Mouse (Mus musculus) retina, postnatal 7 days (tissue): Measurements from ENCODE around the gene Tbata.

Experiments used
- DNase-seq: peaks from one replicate; pipeline ENCODE4 v3.0.0-alpha.2; 2012; ENCODE audit warnings: low read depth, low spot score

The Tbata gene

DNA sequence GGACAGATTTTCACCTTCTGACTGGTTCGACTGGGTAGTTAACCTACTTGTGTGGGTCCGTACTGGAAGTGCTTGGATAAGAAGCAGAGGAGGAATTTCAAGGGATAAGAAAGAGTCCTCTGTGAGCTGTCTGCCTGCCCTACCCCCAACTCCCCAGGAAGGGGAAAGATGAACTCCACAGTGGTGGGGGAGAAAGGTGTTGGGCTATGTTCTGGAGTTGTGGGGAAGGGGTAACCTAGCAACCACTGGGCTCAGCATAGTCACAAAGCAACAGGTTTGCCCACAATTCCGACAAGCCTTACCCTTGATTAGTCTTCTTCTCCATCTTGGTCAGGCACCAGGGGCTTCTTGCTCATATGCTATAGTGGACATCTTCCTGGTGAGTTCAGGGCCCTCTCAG lies at the start of gene Tbata:
Gene Tbata, plus strand, starts transcription at position 301 of the 400 bp plus-strand sequence.
- DNase-seq: no peak

- no peak for DNase-seq
These were observed 48.4 kb upstream of the Tbata start for GRCm38 (mm10) chr10:61123276-61123913.

GRCm38 (mm10) chr10:61124462-61124861 lies 47.3 kb upstream of the Tbata start:
- DNase-seq: no peak

DNA sequence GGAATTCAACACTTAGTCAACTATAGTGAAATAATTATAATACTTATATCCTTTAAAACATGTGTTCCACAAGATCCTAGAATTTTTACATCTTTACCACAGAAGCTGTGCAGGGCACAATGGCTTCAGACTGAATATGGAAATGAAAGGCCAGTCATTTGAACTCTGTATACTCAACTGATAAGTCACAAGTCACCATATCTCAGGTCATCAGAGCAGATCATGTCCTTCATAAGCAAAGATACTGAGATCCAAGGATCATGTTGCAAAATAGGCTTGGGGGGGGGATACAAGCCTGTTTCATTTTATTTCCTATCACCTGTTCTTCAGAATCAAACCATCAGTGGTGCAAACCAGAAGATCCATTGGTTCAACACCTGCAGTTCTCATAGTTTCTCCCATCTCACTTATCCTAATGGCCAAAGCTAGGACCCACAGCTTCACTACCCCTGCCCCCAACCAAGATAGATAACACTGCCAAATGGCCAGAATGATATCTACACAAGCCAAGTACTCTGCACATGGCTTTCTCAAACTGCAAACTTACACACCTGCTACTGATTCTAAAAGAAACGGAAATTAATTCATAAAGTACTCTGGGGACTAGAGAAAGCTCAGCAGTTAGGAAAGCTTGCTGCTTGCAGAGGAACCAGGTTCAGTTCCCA lies 42.9 kb upstream of the Tbata start:
- DNase-seq: no peak

- DNase-seq: no peak
These were observed 40.8 kb upstream of the Tbata start for GRCm38 (mm10) chr10:61130959-61131358.

GRCm38 (mm10) chr10:61134041-61134440 lies 37.7 kb upstream of the Tbata start:
- DNase-seq: no peak

- DNase-seq: no peak
These were observed 36.4 kb upstream of the Tbata start for GRCm38 (mm10) chr10:61135226-61135839.

- no peak for DNase-seq
These were observed 34.2 kb upstream of the Tbata start for GRCm38 (mm10) chr10:61137567-61137966.

- no peak for DNase-seq
These were observed 28.4 kb upstream of the Tbata start for GRCm38 (mm10) chr10:61143343-61143742.

GRCm38 (mm10) chr10:61145766-61146118 lies 26.0 kb upstream of the Tbata start:
- DNase-seq: no peak

GRCm38 (mm10) chr10:61146119-61146806 lies 25.5 kb upstream of the Tbata start:
- DNase-seq: peak; percentile 38

GRCm38 (mm10) chr10:61146807-61147156 lies 25.0 kb upstream of the Tbata start:
- no peak for DNase-seq

DNA sequence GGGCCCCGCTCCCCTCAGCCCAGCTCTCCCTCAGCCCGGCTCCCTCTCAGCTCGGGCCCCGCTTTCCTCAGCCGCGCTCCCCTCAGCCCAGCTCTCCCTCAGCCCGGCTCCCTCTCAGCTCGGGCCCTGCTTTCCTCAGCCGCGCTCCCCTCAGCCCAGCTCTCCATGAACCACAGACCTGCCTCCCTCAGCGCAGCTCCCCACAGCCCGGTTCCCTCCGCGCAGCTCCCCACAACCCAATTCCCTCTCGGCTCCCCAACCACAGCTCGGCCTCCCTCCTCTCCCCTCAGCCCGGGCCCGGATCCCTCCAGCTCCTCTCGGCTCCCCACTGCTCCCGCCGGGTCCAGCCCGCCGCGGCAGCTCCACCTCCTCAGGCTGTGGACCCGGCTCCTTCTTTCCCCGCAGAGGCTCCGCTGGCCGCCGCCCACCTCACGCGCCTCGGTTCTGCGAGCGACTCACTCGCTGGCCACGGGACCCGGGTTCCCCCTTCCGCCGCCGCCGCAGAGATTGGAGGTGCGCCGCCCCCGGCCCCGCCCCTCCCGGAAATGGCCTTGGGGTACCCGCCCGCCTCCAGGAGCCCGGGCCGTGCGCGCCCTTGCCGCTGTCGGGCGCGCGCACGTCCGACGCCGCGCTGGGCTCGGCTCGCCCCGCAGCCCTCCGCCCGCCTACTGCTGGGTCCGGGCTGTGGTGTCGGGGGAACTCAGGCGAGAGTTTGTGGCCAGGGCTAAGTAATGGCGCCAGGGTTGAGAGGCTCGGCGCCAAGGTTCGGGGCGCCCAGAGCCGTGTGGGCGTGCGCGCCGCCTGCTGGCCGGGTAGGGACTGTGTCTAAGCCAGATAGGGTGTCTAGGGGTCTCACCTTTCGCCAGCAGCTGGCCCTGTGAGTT lies 24.4 kb upstream of the Tbata start, which contains the start of gene Sgpl1:
Gene Sgpl1, minus strand, starts transcription at position 547 of the 884 bp plus-strand sequence.
- peak; percentile 84 for DNase-seq

- no peak for DNase-seq
These were observed 22.3 kb upstream of the Tbata start for GRCm38 (mm10) chr10:61149476-61149875.

GRCm38 (mm10) chr10:61150616-61151015 lies 21.1 kb upstream of the Tbata start:
- no peak for DNase-seq

GRCm38 (mm10) chr10:61152131-61152530 lies 19.6 kb upstream of the Tbata start:
- DNase-seq: no peak

DNA sequence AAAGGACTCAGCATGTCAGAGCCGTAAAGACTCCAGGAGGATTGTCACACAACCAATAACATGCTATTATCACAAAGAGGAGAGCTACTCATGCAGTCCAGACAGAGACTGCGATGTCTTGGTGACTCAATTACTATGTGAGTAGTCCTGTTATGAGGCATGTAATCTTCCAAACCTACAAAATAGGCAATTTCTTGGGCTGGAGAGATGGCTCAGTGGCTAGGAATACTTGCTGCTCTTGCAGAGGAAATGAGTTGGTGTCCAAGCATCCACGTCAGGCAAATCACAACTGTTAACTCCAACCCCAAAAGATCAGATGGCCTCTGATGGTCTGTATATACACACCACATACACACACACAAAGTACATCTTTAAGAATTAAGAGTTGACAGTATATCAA lies 16.1 kb upstream of the Tbata start:
- no peak for DNase-seq

DNA sequence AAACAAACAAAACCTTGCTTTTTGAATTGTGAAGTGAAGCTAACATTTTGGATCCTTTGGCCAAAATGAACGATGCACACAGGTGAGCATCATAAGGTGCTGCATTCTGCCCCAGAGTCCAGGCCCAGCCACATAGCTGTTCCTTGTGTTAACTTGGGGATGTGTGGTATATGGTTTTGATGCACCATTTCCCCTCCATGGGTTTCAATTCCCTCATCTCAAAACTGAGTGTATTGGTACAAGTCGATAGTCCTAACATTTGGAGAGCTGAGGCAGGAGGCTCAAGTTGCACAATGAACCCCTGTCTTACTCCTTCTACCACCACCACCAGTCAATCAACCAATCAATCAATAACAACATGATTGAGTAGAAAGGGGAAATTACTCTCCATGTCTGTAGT lies 15.3 kb upstream of the Tbata start:
- DNase-seq: no peak

DNA sequence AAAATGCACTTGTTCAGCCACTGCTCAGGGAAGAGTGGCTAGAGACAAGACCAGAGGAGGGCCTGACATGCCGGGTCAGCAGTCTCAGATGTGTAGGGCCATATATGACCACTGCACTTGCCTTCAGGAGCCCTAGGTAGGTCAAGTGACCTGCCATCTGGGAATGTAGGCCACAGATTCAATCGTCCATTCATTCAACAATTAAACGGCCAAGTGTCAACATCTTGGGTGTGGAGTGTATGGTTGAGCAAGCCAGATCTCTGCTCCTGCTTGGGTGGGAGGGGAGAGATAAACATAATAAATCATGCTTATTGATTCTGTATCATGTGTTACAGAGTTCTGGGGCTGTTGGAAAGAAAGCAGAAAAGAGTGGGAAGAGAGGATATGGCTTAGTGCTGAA lies 13.2 kb upstream of the Tbata start:
- DNase-seq: no peak

DNA sequence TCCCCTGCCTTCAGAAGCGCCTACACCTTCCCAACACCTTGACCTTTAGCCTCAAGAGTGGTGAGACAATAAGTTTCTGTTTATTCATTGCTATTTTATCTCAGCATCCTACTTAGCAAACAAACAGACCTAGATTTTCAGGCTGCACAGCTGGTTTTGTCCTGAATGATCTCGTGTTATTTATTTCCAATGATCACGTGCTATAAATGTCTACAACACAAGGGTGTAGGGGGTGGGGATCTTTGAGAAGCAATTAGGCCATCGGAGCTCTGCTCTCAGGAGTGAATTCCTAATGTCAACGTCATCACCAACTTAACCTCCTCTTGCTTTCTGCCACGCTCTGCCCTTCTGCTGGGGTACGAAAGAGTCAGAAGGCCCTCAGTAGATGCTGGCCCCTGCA lies 11.7 kb upstream of the Tbata start:
- DNase-seq: no peak

DNA sequence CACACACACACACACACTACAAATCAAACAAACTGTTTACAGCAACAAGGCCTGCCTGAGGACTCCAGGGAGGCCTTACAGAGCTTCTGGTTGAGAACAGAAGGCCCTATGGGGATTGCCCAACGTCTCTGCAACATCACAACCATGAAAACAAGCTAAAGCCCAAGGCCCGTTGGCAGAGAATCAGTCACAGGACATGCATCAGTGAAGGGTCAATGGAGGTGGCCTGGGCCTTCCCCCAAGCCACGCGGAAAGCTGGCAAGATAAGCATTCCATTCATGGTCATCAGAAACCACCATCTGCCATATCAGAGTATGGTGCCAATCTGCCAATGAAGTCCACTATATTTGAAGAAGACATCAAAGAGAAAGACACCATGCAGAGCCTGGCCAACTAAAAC lies 11.1 kb upstream of the Tbata start:
- no peak for DNase-seq

GRCm38 (mm10) chr10:61162366-61162765 lies 9.4 kb upstream of the Tbata start:
- DNase-seq: no peak
